9 mouse cellular contexts compared by ENCODE assay signal in genomic region chr9:92820721-92821120, GRCm38 (mm10).
DNase-seq lines count a peak whose midpoint lies in the region; ATAC-seq lines count a peak whose summit lies in the region.
"Had no signal": no experiment of that assay in that cellular context is flagged by ENCODE, and none has a peak within 500 bp of the region (broad histone marks: within the 10 kb centered on the region; RNA-seq: fewer than 3 reads in every experiment).

No protein-coding gene starts in this region.

- 54% methylated on average over 11 of the region's 11 CpGs for WGBS in heart, embryonic 16.5 days
- WGBS in heart, embryonic 11.5 days (ENCODE audit: insufficient replicate concordance): 71% methylated on average over 11 of the region's 11 CpGs
- WGBS in embryonic facial prominence, embryonic 10.5 days: 57% methylated on average over 11 of the region's 11 CpGs

- H3K4me1 ChIP-seq in heart, embryonic 16.5 days (ENCODE audit: control insufficient read depth, insufficient read depth, low read length): no peaks in the 10 kb centered on the region
- H3K4me1 ChIP-seq in heart, embryonic 11.5 days (ENCODE audit: control insufficient read depth, insufficient read depth, low read length): no peaks in the 10 kb centered on the region
- H3K4me1 ChIP-seq in embryonic facial prominence, embryonic 10.5 days: peaks cover 5% of the 10 kb centered on the region

- H3K4me2 ChIP-seq in heart, embryonic 16.5 days (ENCODE audit: low read depth, low read length): peak overlapping the region; percentile 33; the same call in 1 of the 2 replicates
- no peak overlapping the region for H3K4me2 ChIP-seq in heart, embryonic 11.5 days

- H3K9ac ChIP-seq in heart, embryonic 16.5 days (ENCODE audit: low read length): no peak overlapping the region
- no peak overlapping the region for H3K9ac ChIP-seq in heart, embryonic 11.5 days (ENCODE audit: low read depth, low read length)

- no peak overlapping the region for H3K27ac ChIP-seq in heart, embryonic 16.5 days (ENCODE audit: low read length)
- H3K27ac ChIP-seq in heart, embryonic 11.5 days (ENCODE audit: low read depth, low read length): no peak overlapping the region
- H3K27ac ChIP-seq in embryonic facial prominence, embryonic 10.5 days (replicated peaks): no peak overlapping the region
- H3K27ac ChIP-seq: macrophage had no signal

- peak; percentile 7 for DNase-seq in brain, adult 2 months (ENCODE audit: low read depth, low spot score)
- peak; percentile 14 for DNase-seq in embryonic facial prominence, embryonic 10.5 days (ENCODE audit: low spot score)
- DNase-seq in mesoderm, embryonic 11.5 days (ENCODE audit: low read depth, low spot score): peak; percentile 45
- no peak for DNase-seq in thymus, adult 18-20 months
- DNase-seq: right cerebral cortex, adult 18-20 months had no signal

- no peaks in the 10 kb centered on the region for H3K9me3 ChIP-seq in heart, embryonic 16.5 days (replicated peaks; ENCODE audit: control insufficient read depth, low read length)
- H3K9me3 ChIP-seq in heart, embryonic 11.5 days (replicated peaks; ENCODE audit: control insufficient read depth, low read length): no peaks in the 10 kb centered on the region
- H3K9me3 ChIP-seq in embryonic facial prominence, embryonic 10.5 days: no peaks in the 10 kb centered on the region

- no peak for ATAC-seq in heart, embryonic 16.5 days (replicated peaks; ENCODE audit: extremely low read depth, insufficient read depth, low FRiP score)
- no peak for ATAC-seq in heart, embryonic 11.5 days (replicated peaks; ENCODE audit: insufficient number of reproducible peaks, low FRiP score, low TSS enrichment)
- ATAC-seq in erythroblast, adult 5-6 weeks (replicated peaks; ENCODE audit: low FRiP score, poor library complexity, severe bottlenecking): no peak

- no peaks in the 10 kb centered on the region for H3K27me3 ChIP-seq in heart, embryonic 16.5 days (ENCODE audit: control insufficient read depth, insufficient read depth, low read length)
- no peaks in the 10 kb centered on the region for H3K27me3 ChIP-seq in heart, embryonic 11.5 days (ENCODE audit: control insufficient read depth, insufficient read depth, low read length)
- no peaks in the 10 kb centered on the region for H3K27me3 ChIP-seq in embryonic facial prominence, embryonic 10.5 days (replicated peaks; ENCODE audit: low read depth, poor library complexity, severe bottlenecking)

- no peak overlapping the region for H3K4me3 ChIP-seq in heart, embryonic 16.5 days (ENCODE audit: low read length)
- no peak overlapping the region for H3K4me3 ChIP-seq in heart, embryonic 11.5 days (ENCODE audit: low read depth, low read length)
- H3K4me3 ChIP-seq in embryonic facial prominence, embryonic 10.5 days: no peak overlapping the region

- no peaks in the 10 kb centered on the region for H3K36me3 ChIP-seq in heart, embryonic 16.5 days (ENCODE audit: control insufficient read depth, insufficient read depth)
- H3K36me3 ChIP-seq in heart, embryonic 11.5 days (ENCODE audit: control insufficient read depth, insufficient read depth, low read length): no peaks in the 10 kb centered on the region
- no peaks in the 10 kb centered on the region for H3K36me3 ChIP-seq in embryonic facial prominence, embryonic 10.5 days (replicated peaks)

Comparison
In these comparisons a context has a peak if more than half of its experiments do, and no peak if none do; other contexts are left out.
1. DNase-seq: peak in brain, adult 2 months (single experiment), embryonic facial prominence, embryonic 10.5 days (single experiment) and mesoderm, embryonic 11.5 days (single experiment); none in thymus, adult 18-20 months (0 of 2).